Mouse (Mus musculus): Measurements from ENCODE around the gene Ccdc93.

DNA sequence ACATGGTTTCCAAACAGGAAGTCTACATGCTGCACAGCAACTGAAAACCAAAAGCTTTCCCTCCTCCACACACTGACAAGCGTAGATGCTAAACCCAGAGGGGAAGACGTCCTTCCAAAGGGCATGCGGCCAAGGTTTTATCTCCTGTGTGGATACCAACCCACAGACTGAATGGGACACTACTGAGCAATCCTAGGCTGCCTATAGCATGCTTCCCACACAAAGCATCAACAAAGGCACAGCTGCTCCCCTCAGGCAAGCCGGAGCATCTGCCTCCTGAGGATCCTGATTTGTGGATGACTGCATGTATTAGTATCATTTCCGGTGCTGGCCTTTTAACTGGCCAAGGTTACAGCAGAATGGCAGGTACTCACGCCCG lies 120.6 kb downstream of the Ccdc93 start:
- TF ChIP-seq GATA1 (IDR thresholded peaks at IDR 0.05; ENCODE audit: low read length) (no peak), TAL1 (IDR thresholded peaks at IDR 0.05; ENCODE audit: low read length) (no peak)
